Mouse (Mus musculus): ENCODE results near the gene Slc38a9.

- TF ChIP-seq CTCF (IDR thresholded peaks at IDR 0.05; ENCODE audit: borderline replicate concordance, insufficient read depth, low read length) (no peak), POLR2A (IDR thresholded peaks at IDR 0.05; ENCODE audit: low read depth, low read length) (no peak)
Measured at GRCm38 (mm10) chr13:112635174-112635837, 25.2 kb upstream of the Slc38a9 start.
